Comparison of ENCODE assay signal across 9 mouse cellular contexts in the genomic region with DNA sequence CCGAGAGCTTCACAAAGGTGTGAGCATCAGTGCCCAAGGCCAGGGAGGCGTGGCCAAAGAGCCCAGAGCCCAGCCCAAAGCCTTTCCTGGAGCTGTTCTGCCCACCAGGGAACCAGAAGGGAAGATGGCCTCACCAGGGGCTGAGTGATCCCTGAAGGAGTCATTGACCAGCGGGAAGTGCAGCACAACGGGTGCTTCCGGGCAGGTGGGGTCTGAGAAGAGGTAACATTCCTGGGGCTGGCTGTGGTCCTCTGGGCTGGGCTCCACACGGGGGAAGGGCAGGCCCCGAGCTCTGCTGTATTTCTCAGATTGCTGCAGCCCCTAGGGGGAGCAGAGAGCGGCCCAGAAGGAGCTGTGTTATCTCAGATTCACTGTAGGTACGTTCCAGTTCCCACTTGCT. TPM values are rescaled to one million over a fixed set of nuclear protein-coding genes. Genes with fewer than 3 reads are reported as not detected.
DNase-seq lines count a peak whose midpoint lies in the region; ATAC-seq and TF ChIP-seq lines count a peak whose summit lies in the region.
"Had no signal": no experiment of that assay in that cellular context is flagged by ENCODE, and none has a peak within 500 bp of the region (broad histone marks: within the 10 kb centered on the region; RNA-seq: fewer than 3 reads in every experiment).

No protein-coding gene starts in this region.

- no peaks in the 10 kb centered on the region; a peak in 1 of 4 replicates for H3K4me1 ChIP-seq in heart, embryonic 14.5 days (ENCODE audit: control insufficient read depth in 2 of 2, insufficient read depth in 2 of 2, low read length in 2 of 2)
- peaks cover 0 to 9% of the 10 kb centered on the region in 2 experiments; a peak in 2 of 4 replicates for H3K4me1 ChIP-seq in ES-E14 (ENCODE audit: control insufficient read depth in 2 of 2, insufficient read depth in 2 of 2, low read length in 2 of 2, poor library complexity in 1 of 2)
- H3K4me1 ChIP-seq in forebrain, postnatal 0 days (ENCODE audit: insufficient read depth): no peaks in the 10 kb centered on the region
- H3K4me1 ChIP-seq in midbrain, embryonic 11.5 days (ENCODE audit: control insufficient read depth, insufficient read depth, low read length): 0 out of 2 replicates have a peak, but pooled peaks cover 2% of the 10 kb centered on the region

- peak; percentile 49 for TF ChIP-seq CTCF in forebrain, postnatal 0 days (IDR thresholded peaks at IDR 0.05; ENCODE audit: low read depth)

- H3K9me3 ChIP-seq in heart, embryonic 14.5 days (ENCODE audit: control insufficient read depth, low read length): no peaks in the 10 kb centered on the region
- no peaks in the 10 kb centered on the region for H3K9me3 ChIP-seq in ES-E14 (ENCODE audit: control insufficient read depth, insufficient read depth, low read depth, low read length)
- no peaks in the 10 kb centered on the region for H3K9me3 ChIP-seq in forebrain, postnatal 0 days (ENCODE audit: low read length)
- H3K9me3 ChIP-seq in midbrain, embryonic 11.5 days (ENCODE audit: control insufficient read depth, low read length): no peaks in the 10 kb centered on the region

- H3K4me2 ChIP-seq in heart, embryonic 14.5 days (ENCODE audit: low read length): peak overlapping the region; percentile 54
- no peak overlapping the region for H3K4me2 ChIP-seq in forebrain, postnatal 0 days (ENCODE audit: low read depth)
- peak overlapping the region; percentile 11; the same call in 1 of the 2 replicates for H3K4me2 ChIP-seq in midbrain, embryonic 11.5 days

- in situ Hi-C loops in ES-E14 (cut with MboI; ENCODE audit: low sequenced_read_pairs in 2 of 2, unreplicated experiment in 2 of 2): no loop called here

- H3K27me3 ChIP-seq in heart, embryonic 14.5 days (ENCODE audit: control insufficient read depth, insufficient read depth, low read length): 0 out of 2 replicates have a peak, but pooled peaks cover 5% of the 10 kb centered on the region
- no peaks in the 10 kb centered on the region for H3K27me3 ChIP-seq in forebrain, postnatal 0 days (ENCODE audit: insufficient read depth, low read length)
- H3K27me3 ChIP-seq in midbrain, embryonic 11.5 days (ENCODE audit: control insufficient read depth, insufficient read depth, low read length): no peaks in the 10 kb centered on the region

- no peak overlapping the region for H3K27ac ChIP-seq in heart, embryonic 14.5 days (replicated peaks in 1 of 2; ENCODE audit: control insufficient read depth in 1 of 2, insufficient read depth in 1 of 2, low read depth in 2 of 2, low read length in 2 of 2)
- no peak overlapping the region for H3K27ac ChIP-seq in ES-E14 (ENCODE audit: insufficient read depth, low read depth, low read length, poor library complexity, severe bottlenecking)
- no peak overlapping the region for H3K27ac ChIP-seq in forebrain, postnatal 0 days (ENCODE audit: low read depth, low read length)
- no peak overlapping the region for H3K27ac ChIP-seq in midbrain, embryonic 11.5 days (ENCODE audit: low read depth, low read length)

- under 1% methylated on average over 9 of the region's 9 CpGs for WGBS in heart, embryonic 14.5 days
- WGBS in forebrain, postnatal 0 days: 3% methylated on average over 9 of the region's 9 CpGs
- WGBS in midbrain, embryonic 11.5 days: 1% methylated on average over 9 of the region's 9 CpGs

- no peak for ATAC-seq in heart, embryonic 14.5 days (ENCODE audit: insufficient number of reproducible peaks, insufficient read depth, low FRiP score, low read depth)
- 0 out of 2 replicates have a peak, but pooled peaks have one; percentile 34 for ATAC-seq in forebrain, postnatal 0 days
- ATAC-seq in midbrain, embryonic 11.5 days (ENCODE audit: low FRiP score): 0 out of 2 replicates have a peak, but pooled peaks have one; percentile 19

- 0 out of 2 replicates have a peak overlapping the region, but pooled peaks have one; percentile 22 for H3K9ac ChIP-seq in heart, embryonic 14.5 days (ENCODE audit: low read length)
- no peak overlapping the region for H3K9ac ChIP-seq in ES-E14 (ENCODE audit: insufficient read depth, low read depth, low read length, poor library complexity, severe bottlenecking)
- no peak overlapping the region for H3K9ac ChIP-seq in forebrain, postnatal 0 days
- H3K9ac ChIP-seq in midbrain, embryonic 11.5 days (ENCODE audit: low read length): no peak overlapping the region

- no peak for DNase-seq in heart, postnatal 14 days
- DNase-seq in ES-E14 (ENCODE audit: low read depth, low spot score): peak; percentile 54
- no peak for DNase-seq in forebrain, postnatal 0 days
- DNase-seq in midbrain, embryonic 11.5 days (ENCODE audit: low spot score, missing footprints): no peak
- no peak for DNase-seq in T-cell, adult 2 months (ENCODE audit: low spot score)
- no peak for DNase-seq in cerebellum, adult 11 months
- DNase-seq in urinary bladder, adult 18-20 months (ENCODE audit: low spot score in 2 of 2): no peak

- no peaks in the 10 kb centered on the region for H3K36me3 ChIP-seq in heart, embryonic 14.5 days (ENCODE audit: control insufficient read depth, insufficient read depth, low read length)
- no peaks in the 10 kb centered on the region for H3K36me3 ChIP-seq in ES-E14 (ENCODE audit: control insufficient read depth, insufficient read depth, low read length, poor library complexity, severe bottlenecking)
- no peaks in the 10 kb centered on the region for H3K36me3 ChIP-seq in forebrain, postnatal 0 days (ENCODE audit: insufficient read depth)
- no peaks in the 10 kb centered on the region for H3K36me3 ChIP-seq in midbrain, embryonic 11.5 days (ENCODE audit: control insufficient read depth, insufficient read depth, low read length)

- intact Hi-C loops in heart, postnatal 14 days (cut with DNase I): no loop called here

- no peak overlapping the region; a peak in 1 of 4 replicates for H3K4me3 ChIP-seq in heart, embryonic 14.5 days (ENCODE audit: control insufficient read depth in 1 of 2, insufficient read depth in 1 of 2, low read depth in 1 of 2, low read length in 2 of 2)
- peak overlapping the region in 1 of 2 experiments; percentile 52; a peak in 2 of 4 replicates for H3K4me3 ChIP-seq in ES-E14 (ENCODE audit: insufficient read depth in 1 of 2, low read depth in 1 of 2, low read length in 2 of 2, poor library complexity in 1 of 2, severe bottlenecking in 1 of 2)
- no peak overlapping the region for H3K4me3 ChIP-seq in forebrain, postnatal 0 days (ENCODE audit: low read depth, low read length)
- no peak overlapping the region for H3K4me3 ChIP-seq in midbrain, embryonic 11.5 days (ENCODE audit: low read depth, low read length)

TF ChIP-seq in ES-E14, 5 proteins besides CTCF, POLR2A, EP300 and RAD21:
- TF ChIP-seq ZNF384 (IDR thresholded peaks at IDR 0.05; ENCODE audit: low read depth, low read length) (no peak), HCFC1 (IDR thresholded peaks at IDR 0.05; ENCODE audit: borderline replicate concordance, insufficient read depth, low read length) (0 out of 2 replicates have a peak, but pooled peaks have one; percentile 18), ZC3H11A (IDR thresholded peaks at IDR 0.05; ENCODE audit: borderline replicate concordance, low read depth, low read length) (no peak), CHD2 (IDR thresholded peaks at IDR 0.05; ENCODE audit: low read depth, low read length) (0 out of 2 replicates have a peak, but pooled peaks have one; percentile 31)

RNA-seq across cellular contexts. Expression of a gene that starts 20.4 kb away (rescaled TPM):
- 0.05 TPM in 1 of 2 replicates, not detected in the other for polyA plus RNA-seq in heart, embryonic 14.5 days (2014; fragmentation: Nextera tagmentation; extraction: Ambion mirVana)
- total RNA-seq in heart, postnatal 14 days (2021): not detected
- not detected in 2 replicates for total RNA-seq in ES-E14 (2012; rRNA removed)
- total RNA-seq in forebrain, postnatal 0 days (2014; rRNA removed): 0.15 TPM in 1 of 2 replicates, not detected in the other
- 0.07 and 0.21 TPM in 2 replicates for polyA plus RNA-seq in forebrain, postnatal 0 days (2015; fragmentation: Nextera tagmentation; extraction: Ambion mirVana)
- polyA plus RNA-seq in midbrain, embryonic 11.5 days (2014; fragmentation: Nextera tagmentation; extraction: Ambion mirVana): 0.05 and 0.08 TPM in 2 replicates
- polyA plus RNA-seq: liver, embryonic 16.5 days had no signal

RNA-seq across cellular contexts. Expression of a gene that starts 23.5 kb away (rescaled TPM):
- 2.3 and 2.6 TPM in 2 replicates for polyA plus RNA-seq in heart, embryonic 14.5 days (2014; fragmentation: Nextera tagmentation; extraction: Ambion mirVana)
- 1 to 10 TPM; 3.6 to 3.8 TPM for total RNA-seq in heart, postnatal 14 days (2021)
- 0.74 and 1.1 TPM in 2 replicates for total RNA-seq in ES-E14 (2012; rRNA removed)
- total RNA-seq in forebrain, postnatal 0 days (2014; rRNA removed): 10.4 and 13.1 TPM in 2 replicates
- 6.6 and 8.6 TPM in 2 replicates for polyA plus RNA-seq in forebrain, postnatal 0 days (2015; fragmentation: Nextera tagmentation; extraction: Ambion mirVana)
- 0.04 and 0.06 TPM in 2 replicates for polyA plus RNA-seq in midbrain, embryonic 11.5 days (2014; fragmentation: Nextera tagmentation; extraction: Ambion mirVana)
- polyA plus RNA-seq: liver, embryonic 16.5 days had no signal

RNA-seq across cellular contexts. Expression of a gene that starts 45.3 kb away (rescaled TPM):
- polyA plus RNA-seq in heart, embryonic 14.5 days (2014; fragmentation: Nextera tagmentation; extraction: Ambion mirVana): 0.09 TPM in 1 of 2 replicates, not detected in the other
- total RNA-seq in heart, postnatal 14 days (2021): not detected
- total RNA-seq in ES-E14 (2012; rRNA removed): 0.89 and 2.1 TPM in 2 replicates
- not detected in 2 replicates for total RNA-seq in forebrain, postnatal 0 days (2014; rRNA removed)
- not detected in 2 replicates for polyA plus RNA-seq in forebrain, postnatal 0 days (2015; fragmentation: Nextera tagmentation; extraction: Ambion mirVana)
- polyA plus RNA-seq in midbrain, embryonic 11.5 days (2014; fragmentation: Nextera tagmentation; extraction: Ambion mirVana): not detected in 2 replicates
- polyA plus RNA-seq: liver, embryonic 16.5 days had no signal
